Mouse (Mus musculus) erythroid progenitor cell, adult 5-6 weeks (primary cell): ENCODE data around the gene Grip2. TPM values are rescaled to one million over a fixed set of nuclear protein-coding genes. Genes with fewer than 3 reads are reported as not detected.

Experiments used
- ATAC-seq: replicated peaks from 2 replicates; pipeline ENCODE4 v1.8.0; 2016; ENCODE audit warnings: moderate number of reproducible peaks, mild to moderate bottlenecking, moderate TSS enrichment, inconsistent platforms; ENCODE audit not compliant: poor library complexity, low FRiP score, severe bottlenecking
- total RNA-seq, 2 experiments: library from RNA; stranded (forward) in 1 of 2; stranded (reverse) in 1 of 2; fragments of 150-400 nt in 1 of 2; fragments of 186-747, 209-891 nt in 1 of 2; gene quantifications; 2 replicates each; pipeline versions ENCODE4 v1.2.3 to v1.2.4; 2015 to 2017; ENCODE audit warnings: low replicate concordance in 2 of 2

The Grip2 gene
- total RNA-seq (2015; ENCODE audit: low replicate concordance) (not detected in 2 replicates), total RNA-seq (2017; ENCODE audit: low replicate concordance) (not detected in 2 replicates)

GRCm38 (mm10) chr6:91827016-91827570 lies at the start of gene Grip2:
TSS of gene Grip2 (minus strand) at chr6:91827250.
- no peak for ATAC-seq

GRCm38 (mm10) chr6:91872781-91873180 lies 45.7 kb upstream of the Grip2 start:
- ATAC-seq = no peak

GRCm38 (mm10) chr6:91868091-91868490 lies 41.0 kb upstream of the Grip2 start:
- no peak for ATAC-seq

- ATAC-seq = no peak
Measured at GRCm38 (mm10) chr6:91865601-91866000, 38.6 kb upstream of the Grip2 start.

- ATAC-seq = no peak
Measured at GRCm38 (mm10) chr6:91864595-91864994, 37.5 kb upstream of the Grip2 start.

GRCm38 (mm10) chr6:91862848-91863247 lies 35.8 kb upstream of the Grip2 start:
- no peak for ATAC-seq

- ATAC-seq = no peak
Measured at GRCm38 (mm10) chr6:91858339-91858738, 31.3 kb upstream of the Grip2 start.

GRCm38 (mm10) chr6:91852550-91852949 lies 25.5 kb upstream of the Grip2 start:
- ATAC-seq = no peak

GRCm38 (mm10) chr6:91843628-91844153 lies 16.6 kb upstream of the Grip2 start:
- no peak for ATAC-seq

- ATAC-seq = no peak
Measured at GRCm38 (mm10) chr6:91842897-91843627, 16.0 kb upstream of the Grip2 start.

- ATAC-seq = no peak
Measured at GRCm38 (mm10) chr6:91839010-91839871, 12.2 kb upstream of the Grip2 start.

GRCm38 (mm10) chr6:91832863-91833440 lies 5.9 kb upstream of the Grip2 start:
- ATAC-seq = no peak

GRCm38 (mm10) chr6:91827926-91828325 lies 876 bp upstream of the Grip2 start:
- ATAC-seq = no peak

GRCm38 (mm10) chr6:91818271-91818670 lies 8.8 kb downstream of the Grip2 start:
- ATAC-seq = no peak

- no peak; the same call in 1 of the 2 replicates for ATAC-seq
Measured at GRCm38 (mm10) chr6:91815976-91816375, 11.1 kb downstream of the Grip2 start.

GRCm38 (mm10) chr6:91813611-91814010 lies 13.4 kb downstream of the Grip2 start:
- ATAC-seq = no peak

GRCm38 (mm10) chr6:91810007-91810406 lies 17.0 kb downstream of the Grip2 start:
- no peak for ATAC-seq

- ATAC-seq = no peak
Measured at GRCm38 (mm10) chr6:91808022-91808421, 19.0 kb downstream of the Grip2 start.

- ATAC-seq = no peak
Measured at GRCm38 (mm10) chr6:91807169-91807568, 19.9 kb downstream of the Grip2 start.

- no peak for ATAC-seq
Measured at GRCm38 (mm10) chr6:91804177-91804576, 22.9 kb downstream of the Grip2 start.
